Mouse (Mus musculus) cerebellum, adult 2 months (tissue): ENCODE data around the gene Xbp1. TPM values are rescaled to one million over a fixed set of nuclear protein-coding genes. Genes with fewer than 3 reads are reported as not detected.

Source experiments
- DNase-seq, 2 experiments: peaks; one replicate each; pipeline ENCODE4 v3.0.0; 2021
- H3K27ac ChIP-seq: fragments of 200-500 bp; 2 replicates; pipeline ENCODE4 v1.5.1; 2012; ENCODE audit warnings: low read length, control low read depth, inconsistent platforms; ENCODE audit not compliant: insufficient read depth
- H3K27me3 ChIP-seq: fragments of 200-500 bp; 2 replicates; pipeline ENCODE4 v1.6.1; 2012; ENCODE audit warnings: inconsistent platforms, mild to moderate bottlenecking, low read length, moderate library complexity; ENCODE audit not compliant: control insufficient read depth, insufficient read depth
- H3K4me1 ChIP-seq: fragments of 200-500 bp; 2 replicates; pipeline ENCODE4 v1.6.1; 2011; ENCODE audit warnings: low read length; ENCODE audit not compliant: control insufficient read depth, insufficient read depth
- H3K4me3 ChIP-seq: fragments of 200-500 bp; replicated peaks from 2 replicates; pipeline ENCODE3; 2011; ENCODE audit warnings: mild to moderate bottlenecking, low read depth, low read length, control low read depth; ENCODE audit not compliant: insufficient read depth
- CTCF ChIP-seq: fragments of 200-500 bp; IDR thresholded peaks from 2 replicates; pipeline ENCODE4 v1.5.1; 2011; ENCODE audit warnings: low read depth, mild to moderate bottlenecking, control low read depth, low read length, moderate library complexity, borderline replicate concordance; ENCODE audit not compliant: insufficient read depth
- POLR2A ChIP-seq: fragments of 200-500 bp; IDR thresholded peaks from 2 replicates; pipeline ENCODE4 v1.6.1; 2011; ENCODE audit warnings: low read length, control low read depth, borderline replicate concordance; ENCODE audit not compliant: insufficient read depth
- whole genome bisulfite sequencing: fragments of 180-500 bp; shearing (Covaris S2); methylation state at CpG from one replicate; pipeline ENCODE4 v1.1.7; 2018; 5-methylcytosine and 5-hydroxymethylcytosine counted together
- polyA plus RNA-seq: library from polyadenylated mRNA; depleted of rRNA; stranded (reverse); fragments of >200 nt; gene quantifications from 2 replicates; pipeline ENCODE4 v1.2.3, GENCODE M21; 2012

Gene Xbp1
- polyA plus RNA-seq, 1 experiment = 69.7 TPM

- 81% methylated on average over 10 of the region's 10 CpGs for WGBS
- Histone ChIP-seq H3K4me3 (no peak overlapping the region), H3K27me3 (no peaks in the 10 kb centered on the region), H3K27ac (no peak overlapping the region), H3K4me1 (0 out of 2 replicates have a peak, but pooled peaks cover 3% of the 10 kb centered on the region)
- no peak for DNase-seq
- TF ChIP-seq CTCF = no peak
Measured at GRCm38 (mm10) chr11:5490989-5491656, 29.3 kb upstream of the Xbp1 start.

- no peak overlapping the region for H3K4me3 ChIP-seq
- no peak overlapping the region for H3K27ac ChIP-seq
- TF ChIP-seq CTCF (no peak), POLR2A (no peak)
- WGBS = 82% methylated on average over 7 of the region's 7 CpGs
- H3K4me1 ChIP-seq = no peaks in the 10 kb centered on the region
- H3K27me3 ChIP-seq = no peaks in the 10 kb centered on the region
- no peak for DNase-seq
Measured at GRCm38 (mm10) chr11:5491912-5492311, 28.5 kb upstream of the Xbp1 start.

GRCm38 (mm10) chr11:5493869-5494268, 26.6 kb upstream of the Xbp1 start:
- TF ChIP-seq POLR2A (no peak), CTCF (no peak)
- 53% methylated on average over 2 of the region's 2 CpGs for WGBS

GRCm38 (mm10) chr11:5495286-5495832, 25.1 kb upstream of the Xbp1 start:
- H3K27ac ChIP-seq = no peak overlapping the region
- 45% methylated on average over 12 of the region's 12 CpGs for WGBS
- H3K4me1 ChIP-seq = no peaks in the 10 kb centered on the region
- H3K4me3 ChIP-seq = no peak overlapping the region
- no peaks in the 10 kb centered on the region for H3K27me3 ChIP-seq
- no peak for DNase-seq
- TF ChIP-seq POLR2A = no peak
- no peak for TF ChIP-seq CTCF

More at GRCm38 (mm10) chr11:5493869-5494268, 26.6 kb upstream of the Xbp1 start:
- DNase-seq = no peak
- H3K27ac ChIP-seq = no peak overlapping the region
- no peaks in the 10 kb centered on the region for H3K4me1 ChIP-seq
- H3K4me3 ChIP-seq = no peak overlapping the region
- H3K27me3 ChIP-seq = no peaks in the 10 kb centered on the region

- no peak overlapping the region for H3K4me3 ChIP-seq
- H3K4me1 ChIP-seq = no peaks in the 10 kb centered on the region
- H3K27me3 ChIP-seq = no peaks in the 10 kb centered on the region
- 84% methylated on average over 5 of the region's 5 CpGs for WGBS
- DNase-seq = no peak
- TF ChIP-seq POLR2A (no peak), CTCF (no peak)
- no peak overlapping the region for H3K27ac ChIP-seq
Measured at GRCm38 (mm10) chr11:5495906-5496305, 24.6 kb upstream of the Xbp1 start.

GRCm38 (mm10) chr11:5496559-5497248, 23.8 kb upstream of the Xbp1 start:
- H3K27me3 ChIP-seq = no peaks in the 10 kb centered on the region
- H3K4me3 ChIP-seq = no peak overlapping the region
- H3K4me1 ChIP-seq = no peaks in the 10 kb centered on the region
- DNase-seq = no peak
- WGBS = 94% methylated on average over 13 of the region's 13 CpGs
- TF ChIP-seq POLR2A = no peak
- no peak for TF ChIP-seq CTCF
- no peak overlapping the region for H3K27ac ChIP-seq

- TF ChIP-seq CTCF = no peak
- TF ChIP-seq POLR2A = no peak
- no peak for DNase-seq
- WGBS = 75% methylated on average over 9 of the region's 9 CpGs
- Histone ChIP-seq H3K4me1 (no peaks in the 10 kb centered on the region), H3K27me3 (no peaks in the 10 kb centered on the region), H3K27ac (no peak overlapping the region), H3K4me3 (no peak overlapping the region)
Measured at GRCm38 (mm10) chr11:5498422-5498821, 22.0 kb upstream of the Xbp1 start.
